Mouse (Mus musculus): ENCODE results near the gene Igf2bp1. TPM values are rescaled to one million over a fixed set of nuclear protein-coding genes. Genes with fewer than 3 reads are reported as not detected.
A peak's percentile ranks its signal among the peaks of the same experiment; 100 is the strongest.

Gene Igf2bp1
- total RNA-seq (2015; ENCODE audit: low replicate concordance), result not detected in 2 replicates
- not detected in 2 replicates for total RNA-seq (2017; ENCODE audit: low replicate concordance)

- no peak for ATAC-seq (replicated peaks; ENCODE audit: low FRiP score, poor library complexity, severe bottlenecking)
These were observed at the start of gene Igf2bp1 for GRCm38 (mm10) chr11:96005403-96006271. Igf2bp1 (minus strand) TSS chr11:96005940.

GRCm38 (mm10) chr11:96050854-96051253 lies 45.1 kb upstream of the Igf2bp1 start:
- ATAC-seq (replicated peaks; ENCODE audit: low FRiP score, poor library complexity, severe bottlenecking), result no peak

- ATAC-seq (replicated peaks; ENCODE audit: low FRiP score, poor library complexity, severe bottlenecking), result no peak
These were observed 44.2 kb upstream of the Igf2bp1 start for GRCm38 (mm10) chr11:96049939-96050338.

GRCm38 (mm10) chr11:96047469-96048373 lies 42.0 kb upstream of the Igf2bp1 start:
- no peak for ATAC-seq (replicated peaks; ENCODE audit: low FRiP score, poor library complexity, severe bottlenecking)

- ATAC-seq (replicated peaks; ENCODE audit: low FRiP score, poor library complexity, severe bottlenecking), result no peak
These were observed 41.1 kb upstream of the Igf2bp1 start for GRCm38 (mm10) chr11:96046793-96047192.

- no peak for ATAC-seq (replicated peaks; ENCODE audit: low FRiP score, poor library complexity, severe bottlenecking)
These were observed 40.3 kb upstream of the Igf2bp1 start for GRCm38 (mm10) chr11:96046028-96046427.

- no peak for ATAC-seq (replicated peaks; ENCODE audit: low FRiP score, poor library complexity, severe bottlenecking)
These were observed 39.2 kb upstream of the Igf2bp1 start for GRCm38 (mm10) chr11:96044803-96045567.

- ATAC-seq (replicated peaks; ENCODE audit: low FRiP score, poor library complexity, severe bottlenecking), result no peak
These were observed 32.8 kb upstream of the Igf2bp1 start for GRCm38 (mm10) chr11:96038560-96038959.

GRCm38 (mm10) chr11:96037499-96037898 lies 31.8 kb upstream of the Igf2bp1 start:
- ATAC-seq (replicated peaks; ENCODE audit: low FRiP score, poor library complexity, severe bottlenecking), result no peak

GRCm38 (mm10) chr11:96035133-96035532 lies 29.4 kb upstream of the Igf2bp1 start:
- 0 out of 2 replicates have a peak, but pooled peaks have one; percentile 9 for ATAC-seq (replicated peaks; ENCODE audit: low FRiP score, poor library complexity, severe bottlenecking)

- ATAC-seq (replicated peaks; ENCODE audit: low FRiP score, poor library complexity, severe bottlenecking), result peak; percentile 98
These were observed 28.9 kb upstream of the Igf2bp1 start, which contains the start of gene Snf8 for GRCm38 (mm10) chr11:96034596-96035052. Snf8 (plus strand) TSS chr11:96034885.

GRCm38 (mm10) chr11:96034116-96034515 lies 28.4 kb upstream of the Igf2bp1 start:
- ATAC-seq (replicated peaks; ENCODE audit: low FRiP score, poor library complexity, severe bottlenecking), result no peak

- no peak for ATAC-seq (replicated peaks; ENCODE audit: low FRiP score, poor library complexity, severe bottlenecking)
These were observed 27.5 kb upstream of the Igf2bp1 start for GRCm38 (mm10) chr11:96033264-96033663.

- no peak for ATAC-seq (replicated peaks; ENCODE audit: low FRiP score, poor library complexity, severe bottlenecking)
These were observed 26.0 kb upstream of the Igf2bp1 start for GRCm38 (mm10) chr11:96031701-96032100.

- no peak for ATAC-seq (replicated peaks; ENCODE audit: low FRiP score, poor library complexity, severe bottlenecking)
These were observed 24.8 kb upstream of the Igf2bp1 start for GRCm38 (mm10) chr11:96030571-96030970.

GRCm38 (mm10) chr11:96028130-96028529 lies 22.4 kb upstream of the Igf2bp1 start:
- ATAC-seq (replicated peaks; ENCODE audit: low FRiP score, poor library complexity, severe bottlenecking), result no peak

GRCm38 (mm10) chr11:96020622-96021021 lies 14.9 kb upstream of the Igf2bp1 start:
- ATAC-seq (replicated peaks; ENCODE audit: low FRiP score, poor library complexity, severe bottlenecking), result no peak

GRCm38 (mm10) chr11:96017941-96018351 lies 12.2 kb upstream of the Igf2bp1 start:
- ATAC-seq (replicated peaks; ENCODE audit: low FRiP score, poor library complexity, severe bottlenecking), result 0 out of 2 replicates have a peak, but pooled peaks have one; percentile 34

GRCm38 (mm10) chr11:96015421-96015820 lies 9.7 kb upstream of the Igf2bp1 start:
- no peak for ATAC-seq (replicated peaks; ENCODE audit: low FRiP score, poor library complexity, severe bottlenecking)
